Mouse (Mus musculus) CH12.LX (cell line): ENCODE results near the gene Ppip5k2. TPM values are rescaled to one million over a fixed set of nuclear protein-coding genes. Genes with fewer than 3 reads are reported as not detected.

Source experiments
- DNase-seq: peaks from one replicate; pipeline ENCODE4 v3.0.0-alpha.2; 2013; ENCODE audit errors: extremely low read depth
- H3K27ac ChIP-seq: 2 replicates; pipeline ENCODE4 v1.5.1; 2012; ENCODE audit warnings: low read depth, mild to moderate bottlenecking, control low read depth, moderate library complexity; ENCODE audit not compliant: insufficient read depth
- H3K27me3 ChIP-seq: replicated peaks from 2 replicates; pipeline ENCODE3; 2012; ENCODE audit warnings: inconsistent platforms
- H3K36me3 ChIP-seq, 2 experiments: replicated peaks in 1 of 2; 2 replicates each; pipeline versions ENCODE3 to v1.6.1; 2012; ENCODE audit warnings: inconsistent platforms in 1 of 2, low read length in 1 of 2, mild to moderate bottlenecking in 1 of 2, mixed read lengths in 1 of 2, moderate library complexity in 1 of 2; ENCODE audit not compliant: control insufficient read depth in 1 of 2, insufficient read depth in 1 of 2
- H3K4me1 ChIP-seq, 2 experiments: 2 replicates each; pipeline ENCODE4 v1.6.1; 2012; ENCODE audit warnings: inconsistent platforms in 1 of 2, moderate library complexity in 1 of 2; ENCODE audit not compliant: insufficient read depth in 2 of 2, control insufficient read depth in 1 of 2
- H3K4me2 ChIP-seq: 2 replicates; pipeline ENCODE4 v1.6.1; 2012; ENCODE audit warnings: low read depth, mild to moderate bottlenecking, control low read depth; ENCODE audit not compliant: poor library complexity, insufficient read depth, severe bottlenecking
- H3K4me3 ChIP-seq, 3 experiments: fragments of 150-350 bp in 1 of 3; sonication (generic) in 1 of 3; replicated peaks in 1 of 3; 2 replicates each; pipeline versions ENCODE3 to v1.5.1; 2011 to 2012; ENCODE audit warnings: low read depth in 2 of 3, low read length in 2 of 3, mild to moderate bottlenecking in 2 of 3, moderate library complexity in 2 of 3, control low read depth in 1 of 3, improper control_type of control experiment in 1 of 3, inconsistent platforms in 1 of 3, mixed read lengths in 1 of 3; ENCODE audit not compliant: poor library complexity in 1 of 3
- H3K79me2 ChIP-seq: replicated peaks from 2 replicates; pipeline ENCODE4 v1.6.1; 2012; ENCODE audit warnings: mild to moderate bottlenecking, moderate library complexity; ENCODE audit not compliant: control insufficient read depth, poor library complexity, insufficient read depth, severe bottlenecking; ENCODE audit errors: extremely low read depth
- H3K9ac ChIP-seq: 2 replicates; pipeline ENCODE4 v1.6.1; 2012; ENCODE audit warnings: low read depth, mild to moderate bottlenecking, control low read depth, moderate library complexity; ENCODE audit not compliant: insufficient read depth
- H3K9me3 ChIP-seq: replicated peaks from 2 replicates; pipeline ENCODE3; 2012; ENCODE audit warnings: low read length, inconsistent platforms, mixed read lengths
- CHD1 ChIP-seq: IDR thresholded peaks from 2 replicates; pipeline ENCODE4 v1.6.1; 2012; ENCODE audit warnings: low read depth, low read length, improper control_type of control experiment, inconsistent platforms
- CHD2 ChIP-seq: IDR thresholded peaks from 2 replicates; pipeline ENCODE4 v1.6.1; 2011; ENCODE audit warnings: low read length, improper control_type of control experiment
- E2F4 ChIP-seq: IDR thresholded peaks from 2 replicates; pipeline ENCODE4 v1.6.1; 2011; ENCODE audit warnings: low read depth, low read length, improper control_type of control experiment; ENCODE audit not compliant: insufficient replicate concordance
- EP300 ChIP-seq: IDR thresholded peaks from 2 replicates; pipeline ENCODE4 v1.6.1; 2011; ENCODE audit warnings: low read length, improper control_type of control experiment
- GABPA ChIP-seq: IDR thresholded peaks from 2 replicates; pipeline ENCODE4 v1.6.1; 2012; ENCODE audit warnings: low read depth, low read length, improper control_type of control experiment, inconsistent platforms; ENCODE audit not compliant: insufficient replicate concordance
- HCFC1 ChIP-seq: IDR thresholded peaks from 2 replicates; pipeline ENCODE4 v1.6.1; 2012; ENCODE audit warnings: low read depth, mild to moderate bottlenecking, inconsistent platforms, low read length, improper control_type of control experiment
- JUN ChIP-seq: IDR thresholded peaks from 2 replicates; pipeline ENCODE4 v1.6.1; 2011; ENCODE audit warnings: low read depth, mild to moderate bottlenecking, low read length, improper control_type of control experiment, moderate library complexity; ENCODE audit not compliant: insufficient read depth
- JUND ChIP-seq: conservative IDR thresholded peaks from 2 replicates; pipeline ENCODE4 v1.6.1; 2011; ENCODE audit warnings: low read depth, low read length, improper control_type of control experiment
- KAT2A ChIP-seq: IDR thresholded peaks from 2 replicates; pipeline ENCODE4 v1.6.1; 2012; ENCODE audit warnings: low read length, improper control_type of control experiment, inconsistent platforms; ENCODE audit not compliant: insufficient replicate concordance
- MAX ChIP-seq: IDR thresholded peaks from 2 replicates; pipeline ENCODE4 v1.6.1; 2011; ENCODE audit warnings: low read length, improper control_type of control experiment
- MAZ ChIP-seq: IDR thresholded peaks from 2 replicates; pipeline ENCODE4 v1.6.1; 2012; ENCODE audit warnings: low read depth, mild to moderate bottlenecking, inconsistent platforms, low read length, improper control_type of control experiment, moderate library complexity
- MEF2A ChIP-seq: IDR thresholded peaks from 2 replicates; pipeline ENCODE4 v1.6.1; 2014; ENCODE audit warnings: low read depth, mild to moderate bottlenecking, inconsistent platforms, low read length, improper control_type of control experiment, borderline replicate concordance
- MXI1 ChIP-seq: IDR thresholded peaks from 2 replicates; pipeline ENCODE4 v1.6.1; 2011; ENCODE audit warnings: mild to moderate bottlenecking, low read depth, low read length, improper control_type of control experiment
- MYC ChIP-seq: IDR thresholded peaks from 2 replicates; pipeline ENCODE4 v1.6.1; 2011; ENCODE audit warnings: low read depth, mild to moderate bottlenecking, improper control_type of control experiment, low read length
- PAX5 ChIP-seq: IDR thresholded peaks from 2 replicates; pipeline ENCODE4 v1.6.1; 2012; ENCODE audit warnings: low read length, inconsistent platforms, mixed read lengths
- POLR2AphosphoS2 ChIP-seq: IDR thresholded peaks from 2 replicates; pipeline ENCODE4 v1.6.1; 2011; ENCODE audit warnings: low read depth, low read length, improper control_type of control experiment
- RAD21 ChIP-seq: IDR thresholded peaks from 2 replicates; pipeline ENCODE4 v1.6.1; 2011; ENCODE audit warnings: low read depth, mild to moderate bottlenecking, low read length, improper control_type of control experiment, moderate library complexity
- RCOR1 ChIP-seq: conservative IDR thresholded peaks from 2 replicates; pipeline ENCODE4 v1.6.1; 2012; ENCODE audit warnings: low read depth, mild to moderate bottlenecking, inconsistent platforms, low read length, improper control_type of control experiment
- SMC3 ChIP-seq: IDR thresholded peaks from 2 replicates; pipeline ENCODE4 v1.6.1; 2011; ENCODE audit warnings: low read depth, low read length, improper control_type of control experiment
- TBP ChIP-seq: conservative IDR thresholded peaks from 2 replicates; pipeline ENCODE4 v1.6.1; 2011; ENCODE audit warnings: low read depth, low read length, improper control_type of control experiment
- TCF12 ChIP-seq: IDR thresholded peaks from 2 replicates; pipeline ENCODE4 v1.6.1; 2014; ENCODE audit warnings: low read depth, mild to moderate bottlenecking, inconsistent platforms, low read length, improper control_type of control experiment
- UBTF ChIP-seq: IDR thresholded peaks from 2 replicates; pipeline ENCODE4 v1.6.1; 2012; ENCODE audit warnings: low read depth, mild to moderate bottlenecking, inconsistent platforms, low read length, improper control_type of control experiment, moderate library complexity
- ZKSCAN1 ChIP-seq: IDR thresholded peaks from 2 replicates; pipeline ENCODE4 v1.6.1; 2012; ENCODE audit warnings: low read depth, inconsistent platforms, low read length, improper control_type of control experiment, borderline replicate concordance
- ZNF384 ChIP-seq: IDR thresholded peaks from 2 replicates; pipeline ENCODE4 v1.6.1; 2012; ENCODE audit warnings: low read depth, low read length, improper control_type of control experiment, inconsistent platforms
- dilution Hi-C: fragments of 300-500 bp; cut with MboI; formaldehyde crosslinking; loops from 2 replicates; pipeline ENCODE4 v1.14.3; 2020; ENCODE audit warnings: low sequenced_read_pairs; ENCODE audit not compliant: extremely low pct_unique_long_range_greater_than_20kb, extremely low pct_ligation_motif_present
- in situ Hi-C: fragments of 300-500 bp; cut with MboI; formaldehyde crosslinking; loops from 3 replicates; pipeline ENCODE4 v1.14.3; 2019; ENCODE audit warnings: low sequenced_read_pairs, low pct_ligation_motif_present, low pct_unique_long_range_greater_than_20kb, mixed read lengths
- polyA plus RNA-seq: library from polyadenylated mRNA; unstranded; fragments of >175 nt; gene quantifications from 2 replicates; pipeline ENCODE4 v1.2.1, GENCODE M21; 2012; ENCODE audit warnings: low read depth; ENCODE audit not compliant: insufficient read length
- total RNA-seq, 2 experiments: library from RNA; depleted of rRNA; stranded (reverse); fragments of 300-350 nt in 1 of 2; fragments of >200 nt in 1 of 2; gene quantifications; 2 replicates each; pipeline ENCODE4 v1.2.3; 2012 to 2014

Gene Ppip5k2
- total and polyA plus RNA-seq, 3 experiments = 27.4 to 44.9 (median 29.8) TPM

GRCm38 (mm10) chr1:97768906-97769293 is 1.3 kb downstream of the Ppip5k2 start:
- H3K9me3 ChIP-seq = no peaks in the 10 kb centered on the region
- no peaks in the 10 kb centered on the region for H3K27me3 ChIP-seq
- peak overlapping the region; percentile 93; the same call in 1 of the 2 replicates for H3K4me2 ChIP-seq
- TF ChIP-seq ZKSCAN1 (no peak), TBP (no peak), KAT2A (no peak), RCOR1 (0 out of 2 replicates have a peak, but pooled peaks have one; percentile 40), MAX (0 out of 2 replicates have a peak, but pooled peaks have one; percentile 52), POLR2AphosphoS2 (no peak), JUND (0 out of 2 replicates have a peak, but pooled peaks have one; percentile 29), HCFC1 (no peak), JUN (peak; percentile 13; the same call in 1 of the 2 replicates), UBTF (no peak), TCF12 (no peak), E2F4 (no peak), ZNF384 (peak; percentile 79), CHD2 (no peak), MAZ (no peak), MYC (no peak), GABPA (no peak), EP300 (peak; percentile 62), SMC3 (no peak), RAD21 (no peak), MEF2A (no peak), PAX5 (no peak), MXI1 (no peak), CHD1 (0 out of 2 replicates have a peak, but pooled peaks have one; percentile 44)
- H3K79me2 ChIP-seq = peaks cover 31% of the 10 kb centered on the region
- H3K36me3 ChIP-seq = peaks cover 0 to 5% of the 10 kb centered on the region in 2 experiments
- peak overlapping the region; percentile 67 for H3K27ac ChIP-seq
- peak overlapping the region; percentile 60 for H3K9ac ChIP-seq
- H3K4me1 ChIP-seq = peaks cover 2 to 29% of the 10 kb centered on the region in 2 experiments; a peak in 2 of 4 replicates
- in situ Hi-C loops (no loop called here), dilution Hi-C loops (no loop called here)
- peak overlapping the region; percentile 89 to 90 (median 90) for H3K4me3 ChIP-seq
- DNase-seq = peak; percentile 41
